Mouse (Mus musculus): ENCODE measurements around the gene Cds1. TPM values are rescaled to one million over a fixed set of nuclear protein-coding genes. Genes with fewer than 3 reads are reported as not detected.

Cds1 gene
- polyA plus RNA-seq, 1 experiment from 2014 or later, result 2.2 TPM

DNA sequence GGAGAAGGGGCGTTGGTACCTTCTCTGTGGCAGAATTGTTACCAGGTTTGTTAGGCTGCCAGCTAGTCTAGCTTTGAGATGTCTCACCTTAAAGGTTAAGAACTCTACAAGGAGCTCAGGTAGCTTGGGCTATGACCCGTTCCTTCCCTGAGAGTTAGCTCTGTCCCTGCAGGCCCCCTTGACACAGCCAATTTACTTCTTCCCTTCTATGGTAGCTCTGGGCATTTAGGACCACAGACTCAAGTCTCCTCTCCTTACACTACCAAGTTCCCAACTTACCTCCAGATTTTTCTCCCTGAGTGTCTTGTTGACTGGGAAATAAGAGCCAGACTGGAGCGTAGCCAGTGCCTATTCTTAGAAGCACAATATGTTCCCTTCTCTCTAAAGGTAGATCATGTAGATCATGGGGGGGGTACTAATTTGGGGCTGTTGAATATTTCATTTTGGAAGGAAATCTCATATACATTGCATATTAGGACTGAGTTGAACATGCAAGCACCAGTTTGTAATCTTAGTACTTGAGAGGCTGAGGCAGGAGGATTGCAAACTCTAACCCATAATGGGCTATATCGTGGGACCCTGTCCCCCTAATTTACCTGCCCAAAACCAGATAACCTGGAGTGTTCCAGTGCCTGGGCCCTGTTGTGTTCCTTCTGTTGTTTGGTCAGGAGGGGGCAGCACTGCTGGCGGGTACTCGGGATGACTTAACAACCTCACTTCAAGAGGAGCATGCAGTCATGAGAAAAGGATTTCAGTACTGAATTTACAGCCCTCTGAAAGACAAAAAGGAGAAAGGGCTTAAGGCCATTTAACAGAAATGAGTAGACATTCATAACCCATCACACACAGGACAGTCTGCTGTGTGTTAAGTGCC lies 46.6 kb downstream of the Cds1 start:
- no peaks in the 10 kb centered on the region for H3K4me1 ChIP-seq (ENCODE audit: insufficient read depth)
- TF ChIP-seq CTCF (IDR thresholded peaks at IDR 0.05; ENCODE audit: low read depth), result peak; percentile 30; the same call in 1 of the 2 replicates
- no peak overlapping the region for H3K27ac ChIP-seq (ENCODE audit: low read depth)
- no peaks in the 10 kb centered on the region for H3K27me3 ChIP-seq (ENCODE audit: insufficient read depth, low read length)
- 83% methylated on average over 6 of the region's 6 CpGs for WGBS
- DNase-seq, result no peak
- H3K9ac ChIP-seq, result no peak overlapping the region
- H3K4me3 ChIP-seq (ENCODE audit: low read depth, low read length), result no peak overlapping the region
- no peaks in the 10 kb centered on the region for H3K9me3 ChIP-seq (ENCODE audit: low read depth, low read length)
- H3K4me2 ChIP-seq, result no peak overlapping the region
- no peak for ATAC-seq (ENCODE audit: insufficient read depth)
- H3K36me3 ChIP-seq (ENCODE audit: insufficient read depth), result no peaks in the 10 kb centered on the region

DNA sequence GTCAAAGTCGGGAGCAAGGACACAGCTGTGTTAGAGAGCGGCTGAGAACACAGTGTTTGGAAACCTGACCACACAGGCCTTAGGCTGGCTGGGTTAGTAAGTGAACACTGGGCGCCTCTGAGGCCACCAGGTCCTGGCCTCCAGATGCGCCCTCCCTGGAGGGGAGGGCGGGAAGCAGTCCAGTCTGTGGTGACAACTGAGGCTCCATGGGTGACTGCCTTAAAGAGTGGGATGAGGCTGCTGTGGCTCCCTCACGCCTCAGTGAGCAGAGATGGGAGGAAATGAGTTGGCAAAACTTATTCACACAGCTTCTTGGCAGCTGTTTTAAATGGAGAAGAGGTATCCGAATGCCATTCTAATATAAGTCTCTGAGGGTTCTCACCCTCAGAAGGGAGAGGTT lies 51.9 kb downstream of the Cds1 start:
- Histone ChIP-seq H3K9me3 (ENCODE audit: low read depth, low read length) (no peaks in the 10 kb centered on the region), H3K4me1 (ENCODE audit: insufficient read depth) (no peaks in the 10 kb centered on the region), H3K4me3 (ENCODE audit: low read depth, low read length) (no peak overlapping the region), H3K27me3 (ENCODE audit: insufficient read depth, low read length) (no peaks in the 10 kb centered on the region), H3K36me3 (ENCODE audit: insufficient read depth) (no peaks in the 10 kb centered on the region), H3K9ac (no peak overlapping the region), H3K4me2 (no peak overlapping the region), H3K27ac (ENCODE audit: low read depth) (no peak overlapping the region)
- 48% methylated on average over 7 of the region's 7 CpGs for WGBS
- no peak for TF ChIP-seq CTCF (IDR thresholded peaks at IDR 0.05; ENCODE audit: low read depth)
- DNase-seq, result no peak
- ATAC-seq (ENCODE audit: insufficient read depth), result no peak

DNA sequence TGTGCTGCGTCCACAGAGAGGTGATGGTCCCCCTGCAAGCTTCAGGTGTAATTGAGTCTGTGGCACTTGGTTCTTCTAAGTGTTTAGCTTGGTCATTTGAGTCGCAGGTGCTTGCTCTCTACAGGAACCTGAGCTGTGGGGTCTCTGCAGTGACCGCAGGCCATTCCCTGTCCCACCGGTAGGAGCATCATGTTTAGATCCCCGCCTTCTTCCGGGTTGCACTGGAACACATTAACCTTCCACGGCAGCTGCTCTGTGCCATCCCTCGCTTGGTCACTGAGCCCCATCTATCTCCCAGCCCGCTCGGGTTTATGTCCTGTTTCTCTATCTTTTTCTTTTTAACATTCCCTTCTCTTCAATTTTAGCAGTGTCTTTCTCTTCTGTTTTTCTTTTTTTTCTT lies 54.3 kb downstream of the Cds1 start:
- H3K4me1 ChIP-seq (ENCODE audit: insufficient read depth), result no peaks in the 10 kb centered on the region
- no peak overlapping the region for H3K4me2 ChIP-seq
- DNase-seq (no peak), ATAC-seq (ENCODE audit: insufficient read depth) (no peak)
- no peaks in the 10 kb centered on the region for H3K36me3 ChIP-seq (ENCODE audit: insufficient read depth)
- no peaks in the 10 kb centered on the region for H3K9me3 ChIP-seq (ENCODE audit: low read depth, low read length)
- H3K4me3 ChIP-seq (ENCODE audit: low read depth, low read length), result no peak overlapping the region
- WGBS, result 37% methylated on average over 10 of the region's 10 CpGs
- H3K27me3 ChIP-seq (ENCODE audit: insufficient read depth, low read length), result no peaks in the 10 kb centered on the region
- no peak overlapping the region for H3K27ac ChIP-seq (ENCODE audit: low read depth)
- TF ChIP-seq CTCF (IDR thresholded peaks at IDR 0.05; ENCODE audit: low read depth), result 0 out of 2 replicates have a peak, but pooled peaks have one; percentile 14
- no peak overlapping the region for H3K9ac ChIP-seq

DNA sequence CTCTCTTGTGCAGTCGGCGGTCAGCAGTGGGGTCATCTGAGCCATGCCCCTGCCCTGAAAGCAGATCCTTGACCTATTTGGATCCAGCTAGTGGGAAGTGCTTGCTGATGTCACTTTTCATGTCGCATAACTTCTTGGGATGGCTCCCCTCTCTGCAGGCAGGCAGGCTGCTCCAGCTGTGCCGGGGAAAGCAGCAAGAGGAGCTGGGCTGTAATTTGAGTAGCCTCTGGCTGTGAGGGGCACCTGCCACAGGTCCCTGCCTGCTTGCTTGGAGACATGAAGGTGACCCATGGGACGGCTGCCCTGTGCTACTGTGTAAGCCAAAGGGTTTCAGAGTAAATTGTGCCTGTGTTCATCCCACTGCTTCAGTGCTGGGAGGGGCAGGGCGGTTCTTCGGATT lies 54.9 kb downstream of the Cds1 start:
- no peak overlapping the region for H3K4me2 ChIP-seq
- H3K27ac ChIP-seq (ENCODE audit: low read depth), result no peak overlapping the region
- no peak for DNase-seq
- H3K9ac ChIP-seq, result no peak overlapping the region
- TF ChIP-seq CTCF (IDR thresholded peaks at IDR 0.05; ENCODE audit: low read depth), result no peak
- WGBS, result 23% methylated on average over 7 of the region's 7 CpGs
- H3K36me3 ChIP-seq (ENCODE audit: insufficient read depth), result no peaks in the 10 kb centered on the region
- no peaks in the 10 kb centered on the region for H3K4me1 ChIP-seq (ENCODE audit: insufficient read depth)
- no peaks in the 10 kb centered on the region for H3K9me3 ChIP-seq (ENCODE audit: low read depth, low read length)
- no peak overlapping the region for H3K4me3 ChIP-seq (ENCODE audit: low read depth, low read length)
- ATAC-seq (ENCODE audit: insufficient read depth), result no peak
- H3K27me3 ChIP-seq (ENCODE audit: insufficient read depth, low read length), result no peaks in the 10 kb centered on the region

DNA sequence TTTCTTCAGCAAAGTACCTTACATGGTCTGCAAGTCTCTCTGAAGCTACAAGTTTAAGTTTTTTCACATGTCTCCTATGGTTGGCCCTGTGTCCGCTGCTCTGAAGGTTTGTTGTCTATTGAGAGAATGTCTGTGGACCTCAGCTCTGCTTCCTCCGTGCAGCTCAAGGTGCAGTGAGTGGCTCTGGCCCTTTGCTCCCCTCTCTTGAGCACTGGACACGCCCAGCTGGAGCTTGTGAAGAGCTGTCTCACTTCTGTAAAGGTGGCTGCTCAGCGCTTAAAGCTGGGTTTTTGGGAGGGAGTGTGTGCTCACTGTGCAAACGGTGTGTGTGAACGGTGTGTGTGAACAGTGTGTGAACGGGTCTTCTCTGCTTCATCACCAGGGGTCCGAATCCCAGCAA lies 56.1 kb downstream of the Cds1 start:
- WGBS, result 55% methylated on average over 8 of the region's 8 CpGs
- DNase-seq (no peak), ATAC-seq (ENCODE audit: insufficient read depth) (no peak)
- Histone ChIP-seq H3K36me3 (ENCODE audit: insufficient read depth) (no peaks in the 10 kb centered on the region), H3K4me1 (ENCODE audit: insufficient read depth) (no peaks in the 10 kb centered on the region), H3K4me2 (no peak overlapping the region), H3K9ac (no peak overlapping the region), H3K4me3 (ENCODE audit: low read depth, low read length) (no peak overlapping the region), H3K27me3 (ENCODE audit: insufficient read depth, low read length) (no peaks in the 10 kb centered on the region), H3K9me3 (ENCODE audit: low read depth, low read length) (no peaks in the 10 kb centered on the region), H3K27ac (ENCODE audit: low read depth) (no peak overlapping the region)
- no peak for TF ChIP-seq CTCF (IDR thresholded peaks at IDR 0.05; ENCODE audit: low read depth)

DNA sequence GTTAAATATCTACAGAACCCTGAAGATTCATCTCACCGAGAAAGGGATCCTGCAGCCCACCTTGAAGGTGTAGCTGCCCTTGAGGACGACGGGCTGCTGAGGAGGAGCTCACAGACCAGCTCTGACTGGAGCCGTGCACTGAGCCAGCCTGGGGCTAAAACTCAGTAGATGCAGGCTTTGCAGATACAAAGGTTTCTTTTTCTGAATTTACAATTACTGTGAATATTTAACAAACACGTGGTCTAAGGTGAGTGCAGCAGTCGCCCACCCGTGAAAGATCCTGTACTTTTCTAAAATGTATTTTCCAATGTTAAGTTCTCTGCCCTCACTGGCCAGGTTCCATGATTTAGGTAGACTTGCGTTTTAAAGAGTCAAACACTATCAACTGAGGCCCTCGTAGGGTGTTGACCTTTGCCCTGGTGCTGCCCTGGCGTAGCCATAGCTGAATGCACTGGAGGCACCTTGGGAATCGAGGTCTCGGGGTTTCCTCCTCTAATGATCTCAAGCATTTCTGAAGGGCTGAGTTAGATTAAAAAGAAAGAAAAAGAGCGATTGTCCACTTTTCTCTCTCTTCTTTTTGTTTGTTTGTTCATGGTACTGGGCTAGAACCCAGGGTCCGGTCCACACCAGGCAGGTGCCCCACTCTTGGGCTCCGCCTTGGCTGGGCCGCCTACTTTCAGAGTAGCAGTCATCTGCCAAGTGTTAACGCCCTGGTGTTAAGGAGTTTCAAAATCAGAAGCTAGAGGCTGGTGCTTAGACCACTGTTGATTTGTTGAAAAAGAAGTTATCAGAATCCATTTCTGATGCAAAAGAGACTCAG lies 56.8 kb downstream of the Cds1 start:
- H3K4me3 ChIP-seq (ENCODE audit: low read depth, low read length), result no peak overlapping the region
- H3K9me3 ChIP-seq (ENCODE audit: low read depth, low read length), result no peaks in the 10 kb centered on the region
- 60% methylated on average over 17 of the region's 17 CpGs for WGBS
- DNase-seq, result no peak
- H3K27ac ChIP-seq (ENCODE audit: low read depth), result no peak overlapping the region
- H3K9ac ChIP-seq, result no peak overlapping the region
- no peaks in the 10 kb centered on the region for H3K4me1 ChIP-seq (ENCODE audit: insufficient read depth)
- no peak for ATAC-seq (ENCODE audit: insufficient read depth)
- H3K36me3 ChIP-seq (ENCODE audit: insufficient read depth), result no peaks in the 10 kb centered on the region
- TF ChIP-seq CTCF (IDR thresholded peaks at IDR 0.05; ENCODE audit: low read depth), result no peak
- H3K4me2 ChIP-seq, result no peak overlapping the region
- no peaks in the 10 kb centered on the region for H3K27me3 ChIP-seq (ENCODE audit: insufficient read depth, low read length)

DNA sequence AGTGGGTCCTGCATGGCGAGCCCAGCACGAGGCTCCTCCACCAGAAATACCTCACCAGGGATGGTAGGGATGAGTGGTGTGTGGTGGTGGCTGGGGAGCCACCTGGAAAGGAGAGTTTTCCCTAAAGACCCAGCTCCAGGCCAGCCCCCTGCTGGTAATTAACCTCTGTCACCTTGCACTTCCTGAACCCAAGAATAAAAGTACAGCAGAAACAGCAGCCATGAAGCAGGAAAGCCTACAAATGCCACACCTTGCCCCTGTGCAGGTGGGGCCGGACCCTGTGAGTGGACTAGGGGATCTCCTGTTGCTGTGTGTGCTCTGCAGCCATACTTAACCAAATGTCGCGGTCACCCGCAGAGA lies 57.4 kb downstream of the Cds1 start:
- DNase-seq, result no peak
- Histone ChIP-seq H3K9ac (no peak overlapping the region), H3K4me2 (no peak overlapping the region), H3K9me3 (ENCODE audit: low read depth, low read length) (no peaks in the 10 kb centered on the region), H3K27ac (ENCODE audit: low read depth) (no peak overlapping the region), H3K4me1 (ENCODE audit: insufficient read depth) (no peaks in the 10 kb centered on the region), H3K36me3 (ENCODE audit: insufficient read depth) (no peaks in the 10 kb centered on the region), H3K27me3 (ENCODE audit: insufficient read depth, low read length) (no peaks in the 10 kb centered on the region), H3K4me3 (ENCODE audit: low read depth, low read length) (no peak overlapping the region)
- 0 out of 2 replicates have a peak, but pooled peaks have one; percentile 7 for TF ChIP-seq CTCF (IDR thresholded peaks at IDR 0.05; ENCODE audit: low read depth)
- ATAC-seq (ENCODE audit: insufficient read depth), result no peak
- WGBS, result 50% methylated on average over 6 of the region's 6 CpGs

Measured in lung, embryonic 14.5 days (tissue).